Mouse (Mus musculus): ENCODE measurements around the gene Pdzd2. TPM values are rescaled to one million over a fixed set of nuclear protein-coding genes. Genes with fewer than 3 reads are reported as not detected.

Pdzd2 gene
- polyA plus RNA-seq, 1 experiment from 2014 or later: 4.9 TPM

DNA sequence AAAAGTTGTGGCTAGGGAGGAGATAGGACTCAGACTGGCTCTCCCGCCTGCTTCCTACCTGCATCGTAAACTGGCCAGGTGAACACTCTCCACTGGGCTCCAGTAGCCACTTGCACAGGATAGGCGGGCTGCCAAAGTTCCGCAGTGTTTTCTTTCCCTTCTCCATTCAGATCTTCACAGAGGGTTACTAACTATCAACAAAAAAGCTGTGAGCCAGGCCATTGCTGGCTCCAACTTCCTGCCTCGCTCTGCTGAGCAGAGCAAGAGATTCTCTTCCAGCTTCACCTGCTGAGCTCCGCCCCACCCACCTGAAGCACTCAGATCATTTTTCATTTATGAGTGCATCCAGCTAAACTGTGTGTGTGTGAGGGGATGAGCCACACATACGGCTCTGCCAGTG is 246.5 kb downstream of the Pdzd2 start:
- H3K27me3 ChIP-seq (ENCODE audit: insufficient read depth, poor library complexity, severe bottlenecking): no peaks in the 10 kb centered on the region
- H3K4me3 ChIP-seq: no peak overlapping the region
- peaks cover 18% of the 10 kb centered on the region for H3K4me1 ChIP-seq (replicated peaks)
- H3K27ac ChIP-seq: no peak overlapping the region
- H3K36me3 ChIP-seq: no peaks in the 10 kb centered on the region
- no peaks in the 10 kb centered on the region for H3K9me3 ChIP-seq
- WGBS: 63% methylated on average over 7 of the region's 7 CpGs
- DNase-seq (ENCODE audit: low spot score): no peak

- no peak for DNase-seq (ENCODE audit: low spot score)
- H3K4me3 ChIP-seq: no peak overlapping the region
- H3K4me1 ChIP-seq (replicated peaks): peaks cover 26% of the 10 kb centered on the region
- H3K9me3 ChIP-seq: no peaks in the 10 kb centered on the region
- WGBS: 29% methylated on average over 3 of the region's 3 CpGs
- peak overlapping the region; percentile 66 for H3K27ac ChIP-seq
- no peaks in the 10 kb centered on the region for H3K27me3 ChIP-seq (ENCODE audit: insufficient read depth, poor library complexity, severe bottlenecking)
- H3K36me3 ChIP-seq: no peaks in the 10 kb centered on the region
Observed at GRCm38 (mm10) chr15:12490969-12491368, 248.8 kb downstream of the Pdzd2 start.

GRCm38 (mm10) chr15:12490527-12490926 is 249.2 kb downstream of the Pdzd2 start:
- peaks cover 26% of the 10 kb centered on the region for H3K4me1 ChIP-seq (replicated peaks)
- H3K9me3 ChIP-seq: no peaks in the 10 kb centered on the region
- H3K27ac ChIP-seq: peak overlapping the region; percentile 66
- H3K4me3 ChIP-seq: peak overlapping the region; percentile 7; the same call in 1 of the 2 replicates
- H3K27me3 ChIP-seq (ENCODE audit: insufficient read depth, poor library complexity, severe bottlenecking): no peaks in the 10 kb centered on the region
- H3K36me3 ChIP-seq: no peaks in the 10 kb centered on the region
- peak; percentile 29 for DNase-seq (ENCODE audit: low spot score)
- 8% methylated on average over 7 of the region's 7 CpGs for WGBS

- H3K36me3 ChIP-seq: no peaks in the 10 kb centered on the region
- H3K27ac ChIP-seq: no peak overlapping the region
- H3K4me1 ChIP-seq (replicated peaks): peaks cover 26% of the 10 kb centered on the region
- H3K9me3 ChIP-seq: no peaks in the 10 kb centered on the region
- H3K4me3 ChIP-seq: no peak overlapping the region
- H3K27me3 ChIP-seq (ENCODE audit: insufficient read depth, poor library complexity, severe bottlenecking): no peaks in the 10 kb centered on the region
- 97% methylated on average over 2 of the region's 2 CpGs for WGBS
- DNase-seq (ENCODE audit: low spot score): no peak
Observed at GRCm38 (mm10) chr15:12488316-12488715, 251.4 kb downstream of the Pdzd2 start.

DNA sequence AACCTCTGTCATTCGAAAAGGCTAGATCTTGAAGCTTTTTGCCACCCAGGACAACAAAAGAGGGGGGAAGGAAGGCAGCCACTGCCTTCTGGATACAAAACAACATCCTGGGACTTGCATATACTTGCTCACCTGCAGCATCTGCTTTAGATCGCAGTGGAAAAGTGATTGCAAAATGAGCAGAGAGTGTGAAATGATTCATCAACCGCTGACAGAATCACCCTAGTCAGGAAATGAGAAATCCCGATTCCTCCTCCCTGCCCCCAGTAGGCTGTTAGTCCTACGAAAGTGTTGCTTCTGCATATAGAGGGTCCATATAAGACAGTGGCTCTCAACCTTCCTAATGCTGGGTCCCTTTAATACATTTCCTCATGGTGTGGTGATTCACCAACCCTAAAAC is 258.5 kb downstream of the Pdzd2 start:
- Histone ChIP-seq H3K9me3 (no peaks in the 10 kb centered on the region; the same call in 1 of the 2 replicates), H3K27ac (peak overlapping the region; percentile 83; the same call in 1 of the 2 replicates)

DNA sequence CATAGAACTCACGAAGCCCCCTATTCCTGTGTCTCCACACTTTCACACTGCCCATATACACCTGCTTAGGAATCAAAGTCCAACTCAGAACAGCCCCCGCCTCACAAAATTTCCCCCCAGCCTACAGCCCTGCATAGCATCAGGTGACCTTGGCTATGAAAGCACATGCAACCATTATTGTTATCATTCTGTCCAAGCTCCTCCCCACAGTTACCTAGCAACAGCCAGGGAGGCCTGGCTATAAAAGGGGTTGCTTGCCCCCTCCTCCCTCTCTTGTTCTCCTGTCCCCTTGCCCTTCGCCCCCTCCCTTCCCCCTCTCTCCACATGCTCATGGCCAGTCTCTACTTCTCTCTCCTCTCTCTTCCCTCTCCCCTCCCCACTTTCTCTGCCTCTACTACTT is 259.4 kb downstream of the Pdzd2 start:
- peaks cover 24% of the 10 kb centered on the region for H3K4me1 ChIP-seq (replicated peaks)
- peak overlapping the region; percentile 83 for H3K27ac ChIP-seq
- H3K9me3 ChIP-seq: no peaks in the 10 kb centered on the region; the same call in 1 of the 2 replicates
- no peak overlapping the region for H3K4me3 ChIP-seq
- H3K36me3 ChIP-seq: no peaks in the 10 kb centered on the region
- H3K27me3 ChIP-seq (ENCODE audit: insufficient read depth, poor library complexity, severe bottlenecking): no peaks in the 10 kb centered on the region
- peak; percentile 68 for DNase-seq (ENCODE audit: low spot score)
- WGBS: 63% methylated on average over 3 of the region's 3 CpGs

More for the DNA sequence above, 258.5 kb downstream of the Pdzd2 start:
- Histone ChIP-seq H3K36me3 (no peaks in the 10 kb centered on the region), H3K4me3 (no peak overlapping the region), H3K4me1 (replicated peaks) (peaks cover 27% of the 10 kb centered on the region), H3K27me3 (ENCODE audit: insufficient read depth, poor library complexity, severe bottlenecking) (no peaks in the 10 kb centered on the region)
- no peak for DNase-seq (ENCODE audit: low spot score)
- WGBS: 83% methylated on average over 5 of the region's 5 CpGs

DNA sequence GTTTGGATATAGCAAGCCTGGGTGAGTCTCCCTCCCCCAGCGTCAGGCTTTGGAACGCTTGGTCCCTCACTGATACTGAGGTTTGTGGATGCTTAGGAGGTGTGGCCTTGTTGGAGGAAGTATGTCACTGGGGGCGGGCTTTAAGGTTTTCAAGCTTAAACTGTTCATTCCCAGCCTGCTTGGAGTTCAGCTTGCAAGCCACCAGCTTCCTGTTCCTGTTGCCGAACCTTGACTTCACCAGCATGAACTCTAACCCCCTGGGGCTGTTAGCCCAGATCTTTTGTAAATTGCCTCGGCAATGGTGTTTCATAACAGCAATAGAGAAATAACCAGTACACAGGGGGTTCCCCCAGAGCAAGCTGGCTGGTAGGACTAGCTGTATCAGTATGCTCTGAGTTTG is 260.4 kb downstream of the Pdzd2 start:
- H3K27ac ChIP-seq: peak overlapping the region; percentile 75; the same call in 1 of the 2 replicates
- H3K4me3 ChIP-seq: no peak overlapping the region
- DNase-seq (ENCODE audit: low spot score): peak; percentile 12
- WGBS: 68% methylated on average over 5 of the region's 5 CpGs
- no peaks in the 10 kb centered on the region; the same call in 1 of the 2 replicates for H3K9me3 ChIP-seq
- H3K4me1 ChIP-seq (replicated peaks): peaks cover 24% of the 10 kb centered on the region
- H3K36me3 ChIP-seq: no peaks in the 10 kb centered on the region
- H3K27me3 ChIP-seq (ENCODE audit: insufficient read depth, poor library complexity, severe bottlenecking): no peaks in the 10 kb centered on the region

DNA sequence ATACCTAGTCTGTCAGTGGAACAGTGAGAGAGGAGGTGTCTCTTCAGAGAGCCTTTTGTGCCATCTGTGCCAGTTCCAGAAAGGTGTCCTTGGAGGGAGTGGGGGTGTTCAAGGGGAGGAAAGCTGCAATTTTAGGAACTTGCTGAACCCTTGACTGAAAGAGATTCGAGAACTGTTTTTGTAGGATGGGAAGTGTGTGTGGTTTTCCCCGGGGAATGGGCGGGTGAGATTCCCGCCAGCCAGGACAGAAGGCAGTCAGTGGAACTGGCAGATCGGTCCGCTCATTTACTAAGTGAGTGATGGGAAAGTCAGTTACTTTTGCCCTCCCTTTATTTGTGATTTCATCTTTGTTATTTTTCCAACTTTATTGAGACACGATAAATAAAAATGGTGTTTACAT is 266.1 kb downstream of the Pdzd2 start:
- H3K27ac ChIP-seq: no peak overlapping the region

DNA sequence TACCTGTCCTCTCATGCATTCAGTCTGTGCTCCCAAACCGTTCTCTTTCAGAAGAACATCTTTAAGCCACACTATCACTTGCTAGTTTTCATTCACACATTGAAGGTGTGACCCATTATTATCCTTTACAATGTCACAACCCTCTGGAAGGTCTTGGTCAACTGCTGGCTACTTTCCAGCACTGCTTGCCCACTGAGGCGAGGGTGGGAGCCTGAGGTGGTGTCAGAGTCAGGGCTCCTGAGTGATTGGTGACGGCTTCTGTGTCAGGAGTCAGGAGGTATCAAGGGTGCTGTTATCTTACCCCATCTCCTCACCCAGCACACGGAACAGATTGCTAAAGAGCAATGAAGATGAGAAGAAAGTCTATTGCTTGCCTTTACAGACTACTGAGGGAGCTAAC is 267.1 kb downstream of the Pdzd2 start:
- no peaks in the 10 kb centered on the region for H3K9me3 ChIP-seq
- no peak for DNase-seq (ENCODE audit: low spot score)
- no peak overlapping the region for H3K27ac ChIP-seq
- 93% methylated on average over 4 of the region's 4 CpGs for WGBS
- H3K27me3 ChIP-seq (ENCODE audit: insufficient read depth, poor library complexity, severe bottlenecking): no peaks in the 10 kb centered on the region
- H3K4me1 ChIP-seq (replicated peaks): peaks cover 16% of the 10 kb centered on the region
- no peaks in the 10 kb centered on the region for H3K36me3 ChIP-seq
- H3K4me3 ChIP-seq: no peak overlapping the region

More for the DNA sequence above, 266.1 kb downstream of the Pdzd2 start:
- Histone ChIP-seq H3K27me3 (ENCODE audit: insufficient read depth, poor library complexity, severe bottlenecking) (no peaks in the 10 kb centered on the region), H3K4me1 (replicated peaks) (peaks cover 16% of the 10 kb centered on the region), H3K36me3 (no peaks in the 10 kb centered on the region), H3K9me3 (no peaks in the 10 kb centered on the region), H3K4me3 (no peak overlapping the region)
- DNase-seq (ENCODE audit: low spot score): no peak
- 75% methylated on average over 7 of the region's 7 CpGs for WGBS

GRCm38 (mm10) chr15:12470900-12471838 is 268.6 kb downstream of the Pdzd2 start:
- H3K27ac ChIP-seq: peak overlapping the region; percentile 40; the same call in 1 of the 2 replicates
- no peaks in the 10 kb centered on the region for H3K27me3 ChIP-seq (ENCODE audit: insufficient read depth, poor library complexity, severe bottlenecking)
- no peaks in the 10 kb centered on the region for H3K36me3 ChIP-seq
- H3K9me3 ChIP-seq: no peaks in the 10 kb centered on the region
- no peak for DNase-seq (ENCODE audit: low spot score)
- 60% methylated on average over 15 of the region's 15 CpGs for WGBS
- no peak overlapping the region for H3K4me3 ChIP-seq
- peaks cover 16% of the 10 kb centered on the region for H3K4me1 ChIP-seq (replicated peaks)

DNA sequence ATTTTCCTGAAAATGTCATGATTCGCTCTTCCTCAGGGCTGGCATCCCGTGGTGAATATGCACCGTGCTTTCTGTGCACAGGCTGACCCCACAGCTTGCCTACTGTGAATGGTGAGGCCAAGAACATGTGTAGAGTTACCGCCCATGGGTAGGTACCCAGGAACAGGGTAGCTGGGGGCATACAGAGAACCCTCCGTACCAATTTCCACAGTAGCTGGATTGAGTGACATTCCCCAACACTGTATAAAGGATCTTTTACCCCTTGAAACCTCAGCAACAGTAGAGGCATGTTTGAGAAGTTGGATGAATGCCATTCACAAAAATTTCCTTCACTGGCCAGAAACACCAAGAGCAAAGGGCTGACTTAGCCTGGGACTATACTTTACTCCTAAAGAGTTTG is 271.1 kb downstream of the Pdzd2 start:
- Histone ChIP-seq H3K36me3 (no peaks in the 10 kb centered on the region), H3K27me3 (ENCODE audit: insufficient read depth, poor library complexity, severe bottlenecking) (no peaks in the 10 kb centered on the region), H3K4me1 (replicated peaks) (peaks cover 16% of the 10 kb centered on the region), H3K4me3 (no peak overlapping the region), H3K27ac (no peak overlapping the region), H3K9me3 (no peaks in the 10 kb centered on the region)
- DNase-seq (ENCODE audit: low spot score): no peak
- 87% methylated on average over 5 of the region's 5 CpGs for WGBS

DNA sequence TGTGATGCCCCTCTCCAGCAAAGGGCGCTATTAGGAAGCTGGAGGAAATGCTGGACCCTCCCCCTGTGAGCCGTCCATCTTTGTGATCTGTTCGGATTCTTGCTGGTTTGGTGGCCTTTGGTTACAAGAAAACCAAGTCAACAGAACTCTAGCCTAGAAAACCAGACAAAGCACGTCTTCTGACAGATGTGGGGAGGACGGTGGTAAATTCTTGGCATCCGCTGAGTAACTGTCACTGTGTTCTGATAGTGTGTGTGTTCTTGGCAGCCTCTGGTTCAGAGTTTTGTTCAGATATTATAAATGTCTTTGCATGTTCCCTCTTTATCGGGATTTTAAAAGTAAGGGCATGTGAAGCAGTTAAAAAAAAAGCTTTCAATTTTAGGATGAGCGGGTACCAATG is 274.0 kb downstream of the Pdzd2 start:
- H3K4me3 ChIP-seq: no peak overlapping the region
- no peaks in the 10 kb centered on the region for H3K27me3 ChIP-seq (ENCODE audit: insufficient read depth, poor library complexity, severe bottlenecking)
- DNase-seq (ENCODE audit: low spot score): no peak
- peaks cover 4% of the 10 kb centered on the region for H3K4me1 ChIP-seq (replicated peaks)
- H3K9me3 ChIP-seq: no peaks in the 10 kb centered on the region
- 89% methylated on average over 8 of the region's 8 CpGs for WGBS
- no peaks in the 10 kb centered on the region for H3K36me3 ChIP-seq
- H3K27ac ChIP-seq: no peak overlapping the region

DNA sequence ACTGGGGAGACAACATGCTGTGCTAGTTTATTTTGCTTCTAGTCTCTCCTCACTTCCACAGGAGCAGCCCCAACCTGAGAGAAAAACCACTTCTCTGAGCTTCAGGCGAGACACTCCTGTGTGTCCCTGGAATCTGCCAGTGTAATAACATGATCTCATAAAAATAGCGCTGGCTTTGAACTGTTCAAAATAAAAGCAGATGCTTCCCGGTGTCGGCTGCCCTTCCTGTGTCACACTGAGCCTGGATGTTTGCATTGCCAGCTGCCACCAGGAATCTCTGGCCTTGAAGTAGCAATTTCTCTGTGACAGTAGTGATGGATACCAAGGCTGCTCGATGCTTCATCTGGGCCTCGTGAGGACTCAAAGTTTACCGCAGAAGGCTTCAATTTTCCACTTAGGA is 282.9 kb downstream of the Pdzd2 start:
- Histone ChIP-seq H3K4me3 (no peak overlapping the region), H3K27ac (no peak overlapping the region), H3K4me1 (replicated peaks) (0 out of 2 replicates have a peak, but pooled peaks cover 3% of the 10 kb centered on the region), H3K36me3 (no peaks in the 10 kb centered on the region), H3K9me3 (peaks cover 3% of the 10 kb centered on the region; the same call in 1 of the 2 replicates), H3K27me3 (ENCODE audit: insufficient read depth, poor library complexity, severe bottlenecking) (no peaks in the 10 kb centered on the region)
- WGBS: 67% methylated on average over 7 of the region's 7 CpGs
- no peak for DNase-seq (ENCODE audit: low spot score)
